Mouse (Mus musculus): ENCODE results near the gene Dis3l.

GRCm38 (mm10) chr9:64323976-64324375 is 17.1 kb downstream of the Dis3l start:
- no peak for TF ChIP-seq TAL1 (IDR thresholded peaks at IDR 0.05; ENCODE audit: low read length)
- no peak for TF ChIP-seq GATA1 (IDR thresholded peaks at IDR 0.05; ENCODE audit: low read length)
